Mouse (Mus musculus) E14TG2a.4 (cell line): Measurements from ENCODE around the gene 9630041A04Rik.
A peak's percentile ranks its signal among the peaks of the same experiment; 100 is the strongest.

Experiments
- H3K27me3 ChIP-seq: 2 replicates; pipeline ENCODE4 v1.6.1; 2014; ENCODE audit warnings: low read length, control low read depth; ENCODE audit not compliant: insufficient read depth
- H3K36me3 ChIP-seq: 2 replicates; pipeline ENCODE4 v1.6.1; 2014; ENCODE audit warnings: low read length, control low read depth; ENCODE audit not compliant: insufficient read depth
- H3K4me1 ChIP-seq: replicated peaks from 2 replicates; pipeline ENCODE4 v1.6.1; 2014; ENCODE audit warnings: low read depth, low read length, control low read depth
- H3K4me3 ChIP-seq: replicated peaks from 2 replicates; pipeline ENCODE4 v1.5.1; 2014; ENCODE audit warnings: mild to moderate bottlenecking, low read length
- H3K9me3 ChIP-seq: 2 replicates; pipeline ENCODE4 v1.6.1; 2014; ENCODE audit warnings: low read length, control low read depth
- CTCF ChIP-seq: conservative IDR thresholded peaks from 2 replicates; pipeline ENCODE4 v1.5.1; 2014; ENCODE audit warnings: low read length
- NANOG ChIP-seq: IDR thresholded peaks from 2 replicates; pipeline ENCODE4 v1.6.1; 2014; ENCODE audit warnings: borderline replicate concordance, low read length, mixed read lengths
- POU5F1 ChIP-seq: IDR thresholded peaks from 2 replicates; pipeline ENCODE4 v1.6.1; 2014; ENCODE audit warnings: low read length, borderline replicate concordance

Gene 9630041A04Rik

GRCm38 (mm10) chr9:101950101-101950500 is 88.5 kb downstream of the 9630041A04Rik start:
- no peaks in the 10 kb centered on the region for H3K9me3 ChIP-seq
- H3K4me3 ChIP-seq = no peak overlapping the region
- H3K4me1 ChIP-seq = peaks cover 12% of the 10 kb centered on the region
- no peaks in the 10 kb centered on the region for H3K36me3 ChIP-seq
- no peaks in the 10 kb centered on the region for H3K27me3 ChIP-seq
- peak; percentile 29; the same call in 1 of the 2 replicates for TF ChIP-seq POU5F1
- no peak for TF ChIP-seq CTCF

- no peaks in the 10 kb centered on the region for H3K27me3 ChIP-seq
- no peaks in the 10 kb centered on the region for H3K9me3 ChIP-seq
- no peaks in the 10 kb centered on the region for H3K36me3 ChIP-seq
- TF ChIP-seq NANOG (no peak), POU5F1 (no peak), CTCF (no peak)
- no peak overlapping the region for H3K4me3 ChIP-seq
- H3K4me1 ChIP-seq = peaks cover 10% of the 10 kb centered on the region
Measured at GRCm38 (mm10) chr9:101954529-101954928, 92.9 kb downstream of the 9630041A04Rik start.

GRCm38 (mm10) chr9:101956228-101956627 is 94.6 kb downstream of the 9630041A04Rik start:
- no peak overlapping the region for H3K4me3 ChIP-seq
- TF ChIP-seq NANOG (no peak), CTCF (no peak), POU5F1 (no peak)
- H3K36me3 ChIP-seq = no peaks in the 10 kb centered on the region
- H3K9me3 ChIP-seq = no peaks in the 10 kb centered on the region
- H3K27me3 ChIP-seq = no peaks in the 10 kb centered on the region
- H3K4me1 ChIP-seq = no peaks in the 10 kb centered on the region

GRCm38 (mm10) chr9:101971806-101972205 is 110.2 kb downstream of the 9630041A04Rik start:
- no peak for TF ChIP-seq NANOG
- TF ChIP-seq POU5F1 = no peak
- no peak for TF ChIP-seq CTCF
- Histone ChIP-seq H3K27me3 (no peaks in the 10 kb centered on the region), H3K9me3 (peaks cover 16% of the 10 kb centered on the region), H3K4me3 (no peak overlapping the region), H3K4me1 (no peaks in the 10 kb centered on the region), H3K36me3 (no peaks in the 10 kb centered on the region)

GRCm38 (mm10) chr9:101972314-101972713 is 110.7 kb downstream of the 9630041A04Rik start:
- Histone ChIP-seq H3K9me3 (peaks cover 11% of the 10 kb centered on the region), H3K36me3 (no peaks in the 10 kb centered on the region), H3K4me1 (no peaks in the 10 kb centered on the region), H3K4me3 (no peak overlapping the region), H3K27me3 (no peaks in the 10 kb centered on the region)
- TF ChIP-seq POU5F1 = no peak
- no peak for TF ChIP-seq CTCF
- no peak for TF ChIP-seq NANOG

- Histone ChIP-seq H3K4me1 (no peaks in the 10 kb centered on the region), H3K9me3 (no peaks in the 10 kb centered on the region), H3K36me3 (no peaks in the 10 kb centered on the region), H3K27me3 (no peaks in the 10 kb centered on the region), H3K4me3 (no peak overlapping the region)
- TF ChIP-seq CTCF (no peak), NANOG (no peak), POU5F1 (no peak)
Measured at GRCm38 (mm10) chr9:101976884-101977465, 115.3 kb downstream of the 9630041A04Rik start.

- no peaks in the 10 kb centered on the region for H3K36me3 ChIP-seq
- no peaks in the 10 kb centered on the region for H3K4me1 ChIP-seq
- no peak for TF ChIP-seq POU5F1
- no peak for TF ChIP-seq CTCF
- TF ChIP-seq NANOG = no peak
Measured at GRCm38 (mm10) chr9:101981161-101981560, 119.5 kb downstream of the 9630041A04Rik start.

GRCm38 (mm10) chr9:101982378-101982777 is 120.7 kb downstream of the 9630041A04Rik start:
- Histone ChIP-seq H3K4me3 (no peak overlapping the region), H3K4me1 (no peaks in the 10 kb centered on the region), H3K9me3 (no peaks in the 10 kb centered on the region), H3K27me3 (no peaks in the 10 kb centered on the region), H3K36me3 (no peaks in the 10 kb centered on the region)
- TF ChIP-seq NANOG (no peak), CTCF (no peak), POU5F1 (no peak)

More at GRCm38 (mm10) chr9:101981161-101981560, 119.5 kb downstream of the 9630041A04Rik start:
- H3K9me3 ChIP-seq = no peaks in the 10 kb centered on the region
- no peak overlapping the region for H3K4me3 ChIP-seq
- H3K27me3 ChIP-seq = no peaks in the 10 kb centered on the region

GRCm38 (mm10) chr9:101986910-101987309 is 125.3 kb downstream of the 9630041A04Rik start:
- no peaks in the 10 kb centered on the region for H3K36me3 ChIP-seq
- H3K4me1 ChIP-seq = peaks cover 17% of the 10 kb centered on the region; the same call in 1 of the 2 replicates
- H3K27me3 ChIP-seq = no peaks in the 10 kb centered on the region
- TF ChIP-seq POU5F1 (no peak), CTCF (no peak), NANOG (no peak)
- H3K9me3 ChIP-seq = peaks cover 15% of the 10 kb centered on the region
- H3K4me3 ChIP-seq = no peak overlapping the region
